Mouse (Mus musculus) forebrain, embryonic 14.5 days (tissue): ENCODE measurements around the gene Tmem132e. TPM values are rescaled to one million over a fixed set of nuclear protein-coding genes. Genes with fewer than 3 reads are reported as not detected.

Experiments
- ATAC-seq: fragments of 200-750 bp; cut with Nextera tagmentation; 2 replicates; pipeline ENCODE4 v1.8.0; 2017; ENCODE audit warnings: mild to moderate bottlenecking, moderate library complexity
- DNase-seq: peaks from one replicate; pipeline ENCODE4 v3.0.0-alpha.2; 2015; ENCODE audit warnings: low spot score
- H3K27ac ChIP-seq: fragments of 300-500 bp; sonication (generic); 2 replicates; pipeline ENCODE4 v1.5.1; 2014; ENCODE audit warnings: low read depth, mild to moderate bottlenecking, control low read depth, low read length, moderate library complexity
- H3K27me3 ChIP-seq: fragments of 300-500 bp; sonication (generic); replicated peaks from 2 replicates; pipeline ENCODE4 v1.6.1; 2014; ENCODE audit warnings: low read length, control low read depth, mixed read lengths; ENCODE audit not compliant: control insufficient read depth, insufficient read depth
- H3K36me3 ChIP-seq: fragments of 300-500 bp; sonication (generic); 2 replicates; pipeline ENCODE4 v1.6.1; 2014; ENCODE audit warnings: low read length, control low read depth; ENCODE audit not compliant: control insufficient read depth, insufficient read depth
- H3K4me1 ChIP-seq: fragments of 300-500 bp; sonication (generic); 2 replicates; pipeline ENCODE4 v1.6.1; 2014; ENCODE audit warnings: antibody characterized with exemption, low read length, control low read depth; ENCODE audit not compliant: control insufficient read depth, insufficient read depth
- H3K4me2 ChIP-seq: fragments of 300-500 bp; sonication (generic); 2 replicates; pipeline ENCODE4 v1.6.1; 2014; ENCODE audit warnings: mild to moderate bottlenecking, control low read depth, low read length
- H3K4me3 ChIP-seq: fragments of 300-500 bp; sonication (generic); 2 replicates; pipeline ENCODE4 v1.5.1; 2014; ENCODE audit warnings: low read depth, low read length, control low read depth
- H3K9ac ChIP-seq: fragments of 300-500 bp; sonication (generic); 2 replicates; pipeline ENCODE4 v1.6.1; 2014; ENCODE audit warnings: mild to moderate bottlenecking, low read length, control low read depth, moderate library complexity
- H3K9me3 ChIP-seq: fragments of 300-500 bp; sonication (generic); replicated peaks from 2 replicates; pipeline ENCODE4 v1.6.1; 2016; ENCODE audit warnings: low read length, control low read depth, mixed read lengths; ENCODE audit not compliant: control insufficient read depth
- WGBS: fragments of 180-500 bp; shearing (Covaris S2); extraction: QIAGEN DNeasy Blood & Tissue Kit; methylation state at CpG from one replicate; pipeline ENCODE4 v1.1.7; 2014; 5-methylcytosine and 5-hydroxymethylcytosine counted together
- polyA plus RNA-seq: library from polyadenylated mRNA; unstranded; fragments of >200 nt; fragmentation: Nextera tagmentation; extraction: Ambion mirVana; gene quantifications from 2 replicates; pipeline ENCODE4 v1.2.1, GENCODE M21; 2014

Gene Tmem132e
- polyA plus RNA-seq, 1 experiment from 2014 or later, result 0.85 TPM

DNA sequence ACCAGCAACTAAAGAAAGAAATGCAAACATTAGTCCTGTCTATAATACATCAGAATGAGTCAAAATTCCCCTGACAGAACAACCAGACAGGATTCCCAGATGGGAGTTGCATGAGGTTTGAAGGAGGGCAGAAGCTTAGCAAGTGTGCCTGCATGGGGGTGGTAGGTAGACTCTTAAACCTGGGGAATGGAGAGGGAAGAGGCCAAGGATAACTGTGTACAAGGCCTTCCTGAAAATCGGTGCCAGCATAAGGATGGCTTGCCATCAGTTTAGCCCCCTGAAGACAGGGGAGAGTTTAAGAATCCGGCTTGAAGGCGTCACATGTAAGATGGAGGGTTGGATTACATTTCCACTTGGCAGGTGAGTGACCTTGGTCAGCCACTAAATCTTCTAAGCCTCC lies 102.2 kb downstream of the Tmem132e start:
- WGBS, result 90% methylated on average over 3 of the region's 3 CpGs
- no peaks in the 10 kb centered on the region for H3K9me3 ChIP-seq
- no peak for ATAC-seq
- no peak overlapping the region for H3K4me3 ChIP-seq
- no peak overlapping the region for H3K27ac ChIP-seq
- no peak overlapping the region for H3K9ac ChIP-seq
- no peak for DNase-seq
- H3K36me3 ChIP-seq, result no peaks in the 10 kb centered on the region
- H3K4me1 ChIP-seq, result 0 out of 2 replicates have a peak, but pooled peaks cover 3% of the 10 kb centered on the region
- H3K27me3 ChIP-seq, result no peaks in the 10 kb centered on the region
- H3K4me2 ChIP-seq, result no peak overlapping the region

Other genes with a start within 250 kb of the Tmem132e start
- not detected in 2 replicates for gene Ccl1, start 83.2 kb upstream of the Tmem132e start, polyA plus RNA-seq